Mouse (Mus musculus): ENCODE results near the gene Col27a1. TPM values are rescaled to one million over a fixed set of nuclear protein-coding genes. Genes with fewer than 3 reads are reported as not detected.

The Col27a1 gene
- polyA plus RNA-seq, 2 experiments, result 34.1 to 134 TPM

DNA sequence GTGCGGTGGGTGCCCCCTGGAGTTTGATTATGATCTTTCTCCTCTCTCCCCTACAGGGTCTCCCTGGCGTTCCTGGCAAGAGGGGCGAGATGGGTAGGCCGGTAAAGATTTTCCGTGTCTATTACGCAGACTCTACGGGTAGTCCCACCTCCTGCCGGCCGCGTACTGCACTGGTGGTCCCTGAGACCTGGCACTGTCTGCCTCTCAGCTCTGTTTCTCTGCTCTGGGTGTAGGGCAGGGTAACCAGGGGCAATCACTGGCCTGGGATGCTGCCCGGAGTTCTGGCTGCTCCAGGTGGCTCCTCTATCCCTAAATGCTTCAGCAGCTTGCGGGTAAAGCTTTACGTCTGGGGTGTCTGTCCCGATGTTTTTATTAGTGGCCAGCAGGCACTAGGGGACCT lies 44.3 kb downstream of the Col27a1 start:
- Histone ChIP-seq H3K4me3 (replicated peaks; ENCODE audit: low read length) (no peak overlapping the region), H3K9ac (ENCODE audit: low read depth, low read length, severe bottlenecking) (no peak overlapping the region), H3K9me3 (ENCODE audit: control insufficient read depth, low read length) (no peaks in the 10 kb centered on the region), H3K27me3 (ENCODE audit: control insufficient read depth, insufficient read depth, low read length) (no peaks in the 10 kb centered on the region), H3K4me1 (ENCODE audit: control insufficient read depth, insufficient read depth, low read length) (peaks cover 10% of the 10 kb centered on the region; the same call in 1 of the 2 replicates), H3K36me3 (ENCODE audit: control insufficient read depth, insufficient read depth, low read length) (peaks cover 73% of the 10 kb centered on the region), H3K27ac (replicated peaks; ENCODE audit: low read depth, low read length) (no peak overlapping the region), H3K4me2 (replicated peaks; ENCODE audit: low read depth, low read length, severe bottlenecking) (no peak overlapping the region)
- no peak for TF ChIP-seq POLR2A (IDR thresholded peaks at IDR 0.05; ENCODE audit: borderline replicate concordance, extremely low read depth, insufficient read depth, insufficient read length)
- no peak for ATAC-seq (ENCODE audit: low FRiP score, low read depth)
- 91% methylated on average over 14 of the region's 14 CpGs for WGBS
- DNase-seq (ENCODE audit: low spot score), result no peak

DNA sequence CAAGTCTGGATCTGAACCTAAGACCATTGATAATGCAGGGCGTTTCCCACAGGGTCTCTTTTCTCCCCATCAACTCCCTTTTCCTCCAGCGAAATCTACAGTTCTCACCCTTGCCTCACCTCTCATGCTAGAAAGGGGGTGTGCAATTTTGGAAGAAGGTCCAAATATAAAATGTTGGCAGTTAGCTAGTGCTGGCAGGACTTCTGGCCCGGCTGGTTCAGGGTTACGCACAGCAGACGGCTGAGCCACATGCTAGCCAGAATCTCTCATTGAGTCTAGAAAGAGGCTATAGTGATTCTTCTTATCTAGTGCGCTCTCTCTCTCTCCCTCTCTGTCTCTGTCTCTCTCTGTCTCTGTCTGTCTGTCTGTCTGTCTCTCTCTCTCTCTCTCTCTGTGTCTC lies 45.3 kb downstream of the Col27a1 start:
- no peak overlapping the region for H3K4me2 ChIP-seq (replicated peaks; ENCODE audit: low read depth, low read length, severe bottlenecking)
- no peaks in the 10 kb centered on the region for H3K27me3 ChIP-seq (ENCODE audit: control insufficient read depth, insufficient read depth, low read length)
- H3K4me1 ChIP-seq (ENCODE audit: control insufficient read depth, insufficient read depth, low read length), result peaks cover 10% of the 10 kb centered on the region; the same call in 1 of the 2 replicates
- no peak overlapping the region for H3K4me3 ChIP-seq (replicated peaks; ENCODE audit: low read length)
- no peak overlapping the region for H3K27ac ChIP-seq (replicated peaks; ENCODE audit: low read depth, low read length)
- H3K9me3 ChIP-seq (ENCODE audit: control insufficient read depth, low read length), result no peaks in the 10 kb centered on the region
- H3K36me3 ChIP-seq (ENCODE audit: control insufficient read depth, insufficient read depth, low read length), result peaks cover 72% of the 10 kb centered on the region
- ATAC-seq (ENCODE audit: low FRiP score, low read depth), result no peak
- 86% methylated on average over 6 of the region's 6 CpGs for WGBS
- DNase-seq (ENCODE audit: low spot score), result no peak
- H3K9ac ChIP-seq (ENCODE audit: low read depth, low read length, severe bottlenecking), result no peak overlapping the region
- no peak for TF ChIP-seq POLR2A (IDR thresholded peaks at IDR 0.05; ENCODE audit: borderline replicate concordance, extremely low read depth, insufficient read depth, insufficient read length)

DNA sequence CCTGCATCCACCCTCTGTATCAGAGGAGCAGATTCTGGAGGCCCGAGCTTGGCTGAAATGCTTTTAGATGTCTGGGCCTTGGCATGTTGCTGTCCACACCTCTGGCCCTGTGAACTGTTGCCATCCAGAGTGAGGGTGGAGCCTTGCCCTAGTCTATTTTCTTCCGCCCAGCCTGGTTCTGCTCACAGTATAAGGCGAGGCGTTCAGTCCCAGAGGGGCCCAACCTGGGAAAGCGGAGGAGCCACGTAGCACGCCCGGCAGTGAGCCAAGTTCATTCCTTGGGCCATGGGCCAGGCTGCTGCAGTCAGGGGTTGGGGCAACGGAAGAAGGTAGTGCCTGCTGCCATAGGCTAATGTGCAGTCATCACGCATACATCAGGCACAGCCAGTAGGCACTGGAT lies 46.7 kb downstream of the Col27a1 start:
- TF ChIP-seq POLR2A (IDR thresholded peaks at IDR 0.05; ENCODE audit: borderline replicate concordance, extremely low read depth, insufficient read depth, insufficient read length), result no peak
- H3K9ac ChIP-seq (ENCODE audit: low read depth, low read length, severe bottlenecking), result no peak overlapping the region
- H3K36me3 ChIP-seq (ENCODE audit: control insufficient read depth, insufficient read depth, low read length), result peaks cover 76% of the 10 kb centered on the region
- DNase-seq (ENCODE audit: low spot score) (peak; percentile 45), ATAC-seq (ENCODE audit: low FRiP score, low read depth) (no peak; the same call in 1 of the 2 replicates)
- 78% methylated on average over 10 of the region's 10 CpGs for WGBS
- H3K4me3 ChIP-seq (replicated peaks; ENCODE audit: low read length), result no peak overlapping the region
- H3K9me3 ChIP-seq (ENCODE audit: control insufficient read depth, low read length), result no peaks in the 10 kb centered on the region
- H3K4me2 ChIP-seq (replicated peaks; ENCODE audit: low read depth, low read length, severe bottlenecking), result no peak overlapping the region
- H3K27me3 ChIP-seq (ENCODE audit: control insufficient read depth, insufficient read depth, low read length), result no peaks in the 10 kb centered on the region
- H3K4me1 ChIP-seq (ENCODE audit: control insufficient read depth, insufficient read depth, low read length), result peaks cover 10% of the 10 kb centered on the region; the same call in 1 of the 2 replicates
- no peak overlapping the region for H3K27ac ChIP-seq (replicated peaks; ENCODE audit: low read depth, low read length)

DNA sequence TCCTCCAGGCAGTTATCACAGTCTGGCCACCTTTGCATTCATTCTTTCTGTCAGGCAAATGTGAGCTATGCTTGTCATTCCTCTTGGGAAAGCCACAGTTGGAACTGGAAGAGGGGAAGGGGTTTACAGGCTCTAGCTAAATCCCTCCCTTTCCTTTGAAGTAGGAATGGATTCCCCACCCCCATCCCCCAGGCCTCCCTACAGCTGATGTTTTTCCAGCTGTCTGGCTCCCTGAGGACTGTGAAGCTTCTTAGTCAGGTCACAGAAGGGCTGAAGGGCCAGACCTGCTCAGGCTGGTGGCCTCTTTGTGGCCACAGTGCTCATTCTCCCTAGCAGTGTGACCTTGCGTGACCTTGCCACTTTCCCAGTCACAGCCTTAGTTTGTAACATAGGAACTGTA lies 49.1 kb downstream of the Col27a1 start:
- peaks cover 10% of the 10 kb centered on the region; the same call in 1 of the 2 replicates for H3K4me1 ChIP-seq (ENCODE audit: control insufficient read depth, insufficient read depth, low read length)
- H3K36me3 ChIP-seq (ENCODE audit: control insufficient read depth, insufficient read depth, low read length), result peaks cover 79% of the 10 kb centered on the region
- no peaks in the 10 kb centered on the region for H3K27me3 ChIP-seq (ENCODE audit: control insufficient read depth, insufficient read depth, low read length)
- peak; percentile 47 for DNase-seq (ENCODE audit: low spot score)
- TF ChIP-seq POLR2A (IDR thresholded peaks at IDR 0.05; ENCODE audit: borderline replicate concordance, extremely low read depth, insufficient read depth, insufficient read length), result no peak
- no peaks in the 10 kb centered on the region for H3K9me3 ChIP-seq (ENCODE audit: control insufficient read depth, low read length)
- H3K4me2 ChIP-seq (replicated peaks; ENCODE audit: low read depth, low read length, severe bottlenecking), result no peak overlapping the region
- no peak overlapping the region for H3K4me3 ChIP-seq (replicated peaks; ENCODE audit: low read length)
- WGBS, result 65% methylated on average over 1 of the region's 1 CpGs
- H3K27ac ChIP-seq (replicated peaks; ENCODE audit: low read depth, low read length), result no peak overlapping the region
- H3K9ac ChIP-seq (ENCODE audit: low read depth, low read length, severe bottlenecking), result no peak overlapping the region
- peak; percentile 53 for ATAC-seq (ENCODE audit: low FRiP score, low read depth)

DNA sequence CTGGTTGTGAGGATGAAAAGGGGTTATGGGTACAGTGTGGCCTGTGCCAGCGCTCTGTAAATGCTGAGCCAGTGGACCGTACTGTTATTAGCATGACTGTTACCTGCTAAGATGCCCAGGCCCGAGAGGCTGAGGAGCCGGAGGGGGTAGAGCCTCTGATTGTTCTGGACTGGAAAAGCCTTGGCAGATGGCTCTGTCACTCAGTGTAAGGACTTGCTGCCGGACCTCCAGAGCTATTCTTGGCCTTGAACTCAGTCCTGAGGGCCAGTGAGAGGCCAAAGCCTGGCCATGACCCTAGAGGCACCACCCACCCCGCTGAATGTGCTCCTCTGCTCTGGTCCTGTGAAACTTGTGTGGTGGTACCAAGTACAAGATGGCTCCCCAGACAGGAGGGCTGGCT lies 52.5 kb downstream of the Col27a1 start:
- Histone ChIP-seq H3K9me3 (ENCODE audit: control insufficient read depth, low read length) (no peaks in the 10 kb centered on the region), H3K4me2 (replicated peaks; ENCODE audit: low read depth, low read length, severe bottlenecking) (no peak overlapping the region), H3K27me3 (ENCODE audit: control insufficient read depth, insufficient read depth, low read length) (no peaks in the 10 kb centered on the region), H3K4me1 (ENCODE audit: control insufficient read depth, insufficient read depth, low read length) (peaks cover 10% of the 10 kb centered on the region; the same call in 1 of the 2 replicates), H3K4me3 (replicated peaks; ENCODE audit: low read length) (no peak overlapping the region), H3K9ac (ENCODE audit: low read depth, low read length, severe bottlenecking) (no peak overlapping the region), H3K36me3 (ENCODE audit: control insufficient read depth, insufficient read depth, low read length) (peaks cover 89% of the 10 kb centered on the region), H3K27ac (replicated peaks; ENCODE audit: low read depth, low read length) (no peak overlapping the region)
- no peak for TF ChIP-seq POLR2A (IDR thresholded peaks at IDR 0.05; ENCODE audit: borderline replicate concordance, extremely low read depth, insufficient read depth, insufficient read length)
- whole genome bisulfite sequencing, result 90% methylated on average over 6 of the region's 6 CpGs
- ATAC-seq (ENCODE audit: low FRiP score, low read depth) (no peak), DNase-seq (ENCODE audit: low spot score) (no peak)

DNA sequence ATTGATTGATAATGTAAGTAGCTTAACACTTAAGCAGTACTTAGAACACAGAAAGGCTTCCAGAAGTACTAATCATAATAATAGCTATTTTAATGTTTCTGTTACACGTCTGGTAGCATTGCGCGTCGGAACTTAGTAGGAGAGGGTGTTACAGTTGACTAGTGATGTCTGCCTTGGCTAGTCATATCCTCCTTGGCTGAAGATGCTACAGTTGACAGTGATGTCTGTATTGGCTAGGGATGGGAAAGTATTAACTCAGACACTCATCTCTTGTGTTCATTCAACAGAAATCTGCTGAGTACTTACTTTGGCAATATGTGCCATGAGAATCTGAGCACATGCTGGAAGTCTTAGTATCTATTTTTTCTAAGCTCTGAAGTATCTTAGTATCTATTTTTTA lies 53.3 kb downstream of the Col27a1 start:
- Histone ChIP-seq H3K4me1 (ENCODE audit: control insufficient read depth, insufficient read depth, low read length) (peaks cover 7% of the 10 kb centered on the region; the same call in 1 of the 2 replicates), H3K27ac (replicated peaks; ENCODE audit: low read depth, low read length) (no peak overlapping the region), H3K4me3 (replicated peaks; ENCODE audit: low read length) (no peak overlapping the region), H3K4me2 (replicated peaks; ENCODE audit: low read depth, low read length, severe bottlenecking) (no peak overlapping the region), H3K9me3 (ENCODE audit: control insufficient read depth, low read length) (no peaks in the 10 kb centered on the region), H3K9ac (ENCODE audit: low read depth, low read length, severe bottlenecking) (no peak overlapping the region), H3K27me3 (ENCODE audit: control insufficient read depth, insufficient read depth, low read length) (no peaks in the 10 kb centered on the region), H3K36me3 (ENCODE audit: control insufficient read depth, insufficient read depth, low read length) (peaks cover 89% of the 10 kb centered on the region)
- TF ChIP-seq POLR2A (IDR thresholded peaks at IDR 0.05; ENCODE audit: borderline replicate concordance, extremely low read depth, insufficient read depth, insufficient read length), result no peak
- WGBS, result 98% methylated on average over 4 of the region's 4 CpGs
- DNase-seq (ENCODE audit: low spot score), result no peak
- no peak for ATAC-seq (ENCODE audit: low FRiP score, low read depth)
